Mouse (Mus musculus) embryonic facial prominence, embryonic 14.5 days (tissue): Measurements from ENCODE around the gene Hid1. TPM values are rescaled to one million over a fixed set of nuclear protein-coding genes. Genes with fewer than 3 reads are reported as not detected.

ENCODE experiments used
- ATAC-seq: fragments of 200-750 bp; cut with Nextera tagmentation; 2 replicates; pipeline ENCODE4 v1.8.0; 2017; ENCODE audit warnings: low read depth, moderate number of reproducible peaks, moderate TSS enrichment
- DNase-seq: peaks from one replicate; pipeline ENCODE4 v3.0.0-alpha.2; 2015; ENCODE audit warnings: low spot score
- H3K27ac ChIP-seq: fragments of 300-500 bp; sonication (generic); replicated peaks from 2 replicates; pipeline ENCODE4 v1.5.1; 2014; ENCODE audit warnings: low read depth, mild to moderate bottlenecking, low read length, moderate library complexity
- H3K27me3 ChIP-seq: fragments of 300-500 bp; sonication (generic); replicated peaks from 2 replicates; pipeline ENCODE4 v1.6.1; 2014; ENCODE audit warnings: low read length; ENCODE audit not compliant: control insufficient read depth, insufficient read depth
- H3K36me3 ChIP-seq: fragments of 300-500 bp; sonication (generic); 2 replicates; pipeline ENCODE4 v1.6.1; 2014; ENCODE audit warnings: low read length, mixed read lengths; ENCODE audit not compliant: control insufficient read depth, insufficient read depth
- H3K4me1 ChIP-seq: fragments of 300-500 bp; sonication (generic); 2 replicates; pipeline ENCODE4 v1.6.1; 2014; ENCODE audit warnings: antibody characterized with exemption, low read length; ENCODE audit not compliant: control insufficient read depth, insufficient read depth
- H3K4me2 ChIP-seq: fragments of 300-500 bp; sonication (generic); 2 replicates; pipeline ENCODE4 v1.6.1; 2014; ENCODE audit warnings: low read depth, mild to moderate bottlenecking, low read length, moderate library complexity, mixed read lengths
- H3K4me3 ChIP-seq: fragments of 300-500 bp; sonication (generic); 2 replicates; pipeline ENCODE4 v1.5.1; 2014; ENCODE audit warnings: low read depth, mild to moderate bottlenecking, low read length
- H3K9ac ChIP-seq: fragments of 300-500 bp; sonication (generic); 2 replicates; pipeline ENCODE4 v1.6.1; 2014; ENCODE audit warnings: low read depth, mild to moderate bottlenecking, low read length, moderate library complexity, mixed read lengths
- H3K9me3 ChIP-seq: fragments of 300-500 bp; sonication (generic); 2 replicates; pipeline ENCODE4 v1.6.1; 2016; ENCODE audit warnings: low read length; ENCODE audit not compliant: control insufficient read depth
- WGBS: fragments of 180-500 bp; shearing (Covaris S2); extraction: QIAGEN DNeasy Blood & Tissue Kit; methylation state at CpG from one replicate; pipeline ENCODE4 v1.1.7; 2014; 5-methylcytosine and 5-hydroxymethylcytosine counted together
- polyA plus RNA-seq: library from polyadenylated mRNA; unstranded; fragments of >200 nt; fragmentation: Nextera tagmentation; extraction: Ambion mirVana; gene quantifications from 2 replicates; pipeline ENCODE4 v1.2.1, GENCODE M21; 2014

Hid1 gene
- polyA plus RNA-seq, 1 experiment from 2014 or later = 10.3 TPM

DNA sequence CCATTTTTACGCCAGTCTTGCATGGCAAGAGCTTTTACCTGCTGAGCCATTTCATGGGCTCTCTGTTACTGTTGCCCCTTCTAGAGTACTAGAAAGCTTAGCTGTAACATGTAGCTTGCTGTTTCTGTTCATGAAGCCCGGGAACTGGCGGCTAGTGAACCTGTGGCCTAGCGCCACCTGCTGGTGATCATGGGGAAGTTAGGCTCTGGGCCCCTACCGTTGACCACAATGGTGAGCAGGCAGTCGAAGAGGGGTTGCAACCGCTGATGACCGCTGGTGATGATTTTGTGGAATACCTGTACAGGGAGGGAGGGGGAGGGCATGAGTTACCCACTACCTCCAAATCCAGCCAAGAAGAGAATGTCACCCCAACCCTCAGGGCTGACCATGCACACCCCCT lies 13.4 kb downstream of the Hid1 start:
- peaks cover 10% of the 10 kb centered on the region for H3K27me3 ChIP-seq
- no peak overlapping the region for H3K4me2 ChIP-seq
- ATAC-seq (peak; percentile 57; the same call in 1 of the 2 replicates), DNase-seq (peak; percentile 83)
- no peak overlapping the region for H3K9ac ChIP-seq
- no peak overlapping the region for H3K27ac ChIP-seq
- H3K4me1 ChIP-seq = 0 out of 2 replicates have a peak, but pooled peaks cover 3% of the 10 kb centered on the region
- H3K36me3 ChIP-seq = no peaks in the 10 kb centered on the region
- H3K9me3 ChIP-seq = no peaks in the 10 kb centered on the region
- WGBS = 11% methylated on average over 8 of the region's 8 CpGs
- no peak overlapping the region for H3K4me3 ChIP-seq

DNA sequence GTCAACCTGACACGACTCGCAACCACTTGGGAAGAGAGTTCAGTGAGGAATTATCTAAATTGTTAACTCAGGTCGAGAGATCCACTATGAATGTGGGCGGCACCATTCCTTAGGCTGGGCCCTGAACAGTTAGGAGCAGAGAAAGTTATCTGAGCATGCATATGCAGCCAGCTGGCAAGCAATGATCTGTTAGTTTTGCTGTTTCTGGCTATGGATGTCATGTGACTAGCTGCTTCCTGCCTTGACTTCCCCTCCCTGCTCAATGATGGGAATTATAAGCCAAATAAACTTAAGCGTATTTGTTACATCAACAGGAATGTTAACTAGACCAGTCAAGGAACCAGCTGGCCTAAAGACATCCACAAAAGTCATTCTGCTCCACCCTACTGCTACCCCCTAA lies 14.2 kb downstream of the Hid1 start:
- no peak overlapping the region for H3K4me2 ChIP-seq
- 91% methylated on average over 5 of the region's 5 CpGs for WGBS
- no peaks in the 10 kb centered on the region for H3K36me3 ChIP-seq
- DNase-seq = no peak
- peaks cover 10% of the 10 kb centered on the region for H3K27me3 ChIP-seq
- no peaks in the 10 kb centered on the region for H3K4me1 ChIP-seq
- H3K27ac ChIP-seq = no peak overlapping the region
- H3K9ac ChIP-seq = no peak overlapping the region
- no peak overlapping the region for H3K4me3 ChIP-seq
- no peaks in the 10 kb centered on the region for H3K9me3 ChIP-seq
- no peak for ATAC-seq

GRCm38 (mm10) chr11:115349976-115350375 lies 17.6 kb downstream of the Hid1 start:
- 66% methylated on average over 4 of the region's 4 CpGs for WGBS
- ATAC-seq = no peak

DNA sequence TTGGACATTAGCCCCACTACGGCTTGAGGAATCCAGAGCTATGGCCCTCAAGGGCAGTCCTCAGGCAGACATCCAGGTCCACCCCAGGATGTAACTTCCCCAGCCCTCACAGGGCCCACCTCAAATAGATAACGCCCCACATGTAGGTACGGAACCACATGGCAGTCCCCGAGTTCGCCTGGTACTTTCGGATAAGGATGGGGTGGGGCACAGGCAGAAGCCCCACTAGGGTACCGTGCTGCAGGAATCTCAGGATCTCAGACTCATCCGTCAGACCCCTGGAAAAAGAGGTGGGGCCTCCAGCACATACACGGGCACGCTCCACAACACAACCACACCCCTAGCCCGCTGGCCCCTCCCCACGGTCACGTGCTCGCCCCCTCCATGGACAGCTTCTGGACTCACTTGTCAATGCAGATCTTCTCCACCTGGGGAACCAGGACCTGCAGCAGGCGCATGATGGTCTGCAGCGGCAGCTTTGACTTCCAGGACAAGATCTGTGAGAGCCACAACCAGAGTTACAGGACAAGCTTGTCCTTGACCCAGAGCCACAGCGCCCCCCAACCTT lies 18.8 kb downstream of the Hid1 start:
- Histone ChIP-seq H3K9ac (no peak overlapping the region), H3K27me3 (peaks cover 7% of the 10 kb centered on the region)
- ATAC-seq = no peak

More at GRCm38 (mm10) chr11:115349976-115350375, 17.6 kb downstream of the Hid1 start:
- Histone ChIP-seq H3K9me3 (no peaks in the 10 kb centered on the region), H3K4me3 (no peak overlapping the region), H3K27me3 (peaks cover 6% of the 10 kb centered on the region), H3K9ac (no peak overlapping the region), H3K4me2 (no peak overlapping the region), H3K36me3 (no peaks in the 10 kb centered on the region), H3K27ac (no peak overlapping the region), H3K4me1 (peaks cover 16% of the 10 kb centered on the region)
- no peak for DNase-seq

DNA sequence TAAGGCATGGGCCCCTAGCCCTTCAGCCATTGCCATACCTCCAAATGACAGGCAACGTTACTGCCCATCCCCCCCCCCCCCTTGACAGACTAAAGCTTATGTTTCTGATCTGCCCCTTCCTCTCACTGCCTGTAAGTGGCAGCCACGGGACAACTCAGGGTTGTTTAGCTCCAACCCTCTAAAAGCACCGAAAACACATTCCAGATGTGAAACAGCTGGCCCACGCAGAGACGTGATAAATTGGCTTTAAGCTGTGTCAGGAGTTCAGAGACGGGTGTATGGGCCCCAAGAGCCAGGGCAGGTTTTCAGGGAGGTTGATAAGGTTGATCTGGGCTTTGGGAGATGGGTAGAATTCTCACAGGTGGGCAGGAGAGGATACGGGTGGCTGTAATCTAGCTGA lies 22.0 kb downstream of the Hid1 start:
- H3K9me3 ChIP-seq = no peaks in the 10 kb centered on the region
- no peak overlapping the region for H3K27ac ChIP-seq
- ATAC-seq = peak; percentile 50; the same call in 1 of the 2 replicates
- H3K4me1 ChIP-seq = peaks cover 19% of the 10 kb centered on the region
- H3K4me3 ChIP-seq = no peak overlapping the region
- WGBS = 19% methylated on average over 7 of the region's 7 CpGs
- H3K9ac ChIP-seq = no peak overlapping the region
- peak; percentile 72 for DNase-seq
- no peaks in the 10 kb centered on the region for H3K36me3 ChIP-seq
- H3K4me2 ChIP-seq = no peak overlapping the region
- peaks cover 11% of the 10 kb centered on the region for H3K27me3 ChIP-seq

More for the DNA sequence above, 18.8 kb downstream of the Hid1 start:
- DNase-seq = no peak
- H3K4me3 ChIP-seq = no peak overlapping the region
- H3K27ac ChIP-seq = no peak overlapping the region
- H3K4me1 ChIP-seq = peaks cover 19% of the 10 kb centered on the region
- 59% methylated on average over 14 of the region's 17 CpGs for WGBS
- no peak overlapping the region for H3K4me2 ChIP-seq
- H3K36me3 ChIP-seq = no peaks in the 10 kb centered on the region
- H3K9me3 ChIP-seq = no peaks in the 10 kb centered on the region

DNA sequence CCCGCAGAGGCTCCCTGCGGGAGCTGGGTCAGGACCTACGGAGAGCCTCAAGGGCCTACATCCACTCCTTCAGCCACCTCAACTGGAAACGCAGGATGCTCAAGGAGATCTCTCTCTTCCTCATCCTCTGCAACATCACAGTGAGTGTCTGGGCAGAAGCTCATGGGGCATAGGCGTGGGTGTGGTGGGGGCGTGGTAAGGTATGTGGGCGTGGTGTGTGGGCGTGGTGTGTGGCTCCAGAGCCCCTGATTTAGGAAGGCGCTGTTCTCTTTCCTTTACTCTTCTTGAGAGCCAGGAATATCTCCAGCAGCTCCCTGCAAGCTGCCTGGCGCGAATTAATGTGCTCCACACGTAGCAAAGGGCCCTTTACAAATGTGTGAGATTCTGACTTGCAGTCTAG lies 22.6 kb downstream of the Hid1 start:
- H3K9me3 ChIP-seq = no peaks in the 10 kb centered on the region
- no peak overlapping the region for H3K9ac ChIP-seq
- H3K4me3 ChIP-seq = no peak overlapping the region
- H3K36me3 ChIP-seq = no peaks in the 10 kb centered on the region
- no peak for DNase-seq
- H3K27ac ChIP-seq = no peak overlapping the region
- H3K27me3 ChIP-seq = peaks cover 11% of the 10 kb centered on the region
- H3K4me1 ChIP-seq = peaks cover 19% of the 10 kb centered on the region
- ATAC-seq = no peak
- no peak overlapping the region for H3K4me2 ChIP-seq
- 13% methylated on average over 12 of the region's 12 CpGs for WGBS

DNA sequence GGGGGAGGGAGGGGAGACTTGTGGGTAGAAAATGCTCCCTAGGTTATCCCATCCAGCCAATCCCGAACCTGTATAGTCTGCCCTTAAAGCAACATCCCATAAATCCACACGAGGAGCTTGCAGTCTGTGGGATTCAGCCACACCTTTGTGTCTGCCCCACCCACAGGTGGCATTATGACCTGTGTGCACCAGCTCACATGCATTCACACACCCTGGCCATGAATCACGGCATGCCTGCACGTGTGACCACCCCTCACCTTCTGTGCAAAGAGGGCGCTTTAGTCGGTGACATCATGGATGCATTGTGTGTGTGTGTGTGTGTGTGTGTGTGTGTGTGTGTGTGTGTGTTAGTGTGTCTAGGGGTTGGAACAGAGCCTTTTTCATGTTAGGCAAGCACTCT lies 25.7 kb downstream of the Hid1 start:
- peaks cover 11% of the 10 kb centered on the region for H3K27me3 ChIP-seq
- DNase-seq (no peak), ATAC-seq (no peak)
- no peak overlapping the region for H3K9ac ChIP-seq
- H3K27ac ChIP-seq = no peak overlapping the region
- peaks cover 19% of the 10 kb centered on the region for H3K4me1 ChIP-seq
- H3K36me3 ChIP-seq = no peaks in the 10 kb centered on the region
- no peaks in the 10 kb centered on the region for H3K9me3 ChIP-seq
- WGBS = 68% methylated on average over 6 of the region's 6 CpGs
- H3K4me2 ChIP-seq = no peak overlapping the region
- H3K4me3 ChIP-seq = no peak overlapping the region

GRCm38 (mm10) chr11:115341246-115341645 lies 26.3 kb downstream of the Hid1 start:
- Histone ChIP-seq H3K27ac (no peak overlapping the region), H3K27me3 (peaks cover 13% of the 10 kb centered on the region), H3K4me2 (no peak overlapping the region), H3K9ac (no peak overlapping the region), H3K4me3 (no peak overlapping the region), H3K4me1 (peaks cover 14% of the 10 kb centered on the region), H3K9me3 (no peaks in the 10 kb centered on the region), H3K36me3 (no peaks in the 10 kb centered on the region)
- no peak for ATAC-seq
- 66% methylated on average over 2 of the region's 2 CpGs for WGBS
- DNase-seq = no peak

DNA sequence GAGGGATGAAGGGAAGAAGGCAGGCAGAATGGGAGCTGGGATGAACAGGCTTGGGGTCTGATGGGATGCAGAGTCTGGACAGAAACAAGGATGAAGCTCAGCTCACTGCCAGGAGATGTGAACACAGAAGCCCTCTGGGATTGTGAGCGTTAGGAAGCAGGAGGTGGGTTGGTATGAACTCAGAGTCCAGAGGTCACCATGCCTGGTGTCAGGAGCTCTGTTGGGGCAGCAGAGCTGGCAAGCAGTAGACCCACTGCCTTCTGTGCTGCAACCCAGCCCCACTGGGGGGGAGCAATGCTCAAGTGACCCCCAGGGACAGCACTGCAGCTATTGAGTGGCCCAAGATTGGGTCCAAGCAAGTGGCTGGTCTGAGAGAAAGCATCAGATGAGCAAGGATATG lies 29.7 kb downstream of the Hid1 start:
- Histone ChIP-seq H3K27me3 (peaks cover 36% of the 10 kb centered on the region), H3K9me3 (no peaks in the 10 kb centered on the region), H3K36me3 (no peaks in the 10 kb centered on the region), H3K4me2 (no peak overlapping the region), H3K4me3 (no peak overlapping the region), H3K4me1 (no peaks in the 10 kb centered on the region), H3K27ac (no peak overlapping the region), H3K9ac (no peak overlapping the region)
- DNase-seq (no peak), ATAC-seq (no peak)
- WGBS = 69% methylated on average over 1 of the region's 1 CpGs
